Mouse (Mus musculus) spleen, adult 10 weeks (tissue): Measurements from ENCODE around the gene Foxs1. TPM values are rescaled to one million over a fixed set of nuclear protein-coding genes. Genes with fewer than 3 reads are reported as not detected.

Experiments
- polyA plus RNA-seq: library from polyadenylated mRNA; stranded (reverse); fragments of 350-450 nt; fragmentation: Illumina TruSeq; extraction: RNeasy Lipid Tissue Mini Kit (QIAGEN cat#74804); gene quantifications from one replicate; pipeline ENCODE4 v1.2.3, GENCODE M21; 2015; ENCODE audit warnings: low replicate concordance; ENCODE audit not compliant: insufficient read depth

The Foxs1 gene
- 2.9 TPM for polyA plus RNA-seq

GRCm38 (mm10) chr2:152933048-152933447 lies at the start of gene Foxs1:
Gene Foxs1, minus strand, starts transcription at chr2:152933208.

GRCm38 (mm10) chr2:152962091-152962793 lies 29.2 kb upstream of the Foxs1 start, which contains the start of gene Ttll9:
Gene Ttll9, plus strand, starts transcription at chr2:152962485.

GRCm38 (mm10) chr2:152951065-152951849 lies 18.2 kb upstream of the Foxs1 start, which contains the start of gene Dusp15:
Gene Dusp15, minus strand, starts transcription at chr2:152951698.

GRCm38 (mm10) chr2:152911031-152911430 lies 22.0 kb downstream of the Foxs1 start, which contains the start of gene Mylk2:
Gene Mylk2, plus strand, starts transcription at chr2:152911352.

Other genes with a start within 250 kb of the Foxs1 start
- 8.0 TPM for gene Mcts2, start 246.2 kb downstream of the Foxs1 start, polyA plus RNA-seq
- gene Id1, start 197.0 kb downstream of the Foxs1 start, polyA plus RNA-seq = 10.5 TPM
- 0.76 TPM for gene Cox4i2, start 179.0 kb downstream of the Foxs1 start, polyA plus RNA-seq
- 34.2 TPM for gene Bcl2l1, start 101.5 kb downstream of the Foxs1 start, polyA plus RNA-seq
- 17.3 TPM for gene Tpx2, start 85.2 kb downstream of the Foxs1 start, polyA plus RNA-seq
- 0.29 TPM for gene Mylk2, start 21.9 kb downstream of the Foxs1 start, polyA plus RNA-seq
- gene Dusp15, start 18.5 kb upstream of the Foxs1 start, polyA plus RNA-seq = 0.14 TPM
- gene Ttll9, start 29.3 kb upstream of the Foxs1 start, polyA plus RNA-seq = 0.14 TPM
- 135 TPM for gene Pdrg1, start 82.2 kb upstream of the Foxs1 start, polyA plus RNA-seq
- gene Xkr7, start 98.6 kb upstream of the Foxs1 start, polyA plus RNA-seq = not detected
- 5.1 TPM for gene Ccm2l, start 132.7 kb upstream of the Foxs1 start, polyA plus RNA-seq
- 83.4 TPM for gene Hck, start 175.3 kb upstream of the Foxs1 start, polyA plus RNA-seq
- gene Tm9sf4, start 228.1 kb upstream of the Foxs1 start, polyA plus RNA-seq = 50.7 TPM